Mouse (Mus musculus): ENCODE results near the gene Snu13.

GRCm38 (mm10) chr15:82032386-82032785 is 15.0 kb downstream of the Snu13 start:
- no peak for TF ChIP-seq POLR2A (IDR thresholded peaks at IDR 0.05; ENCODE audit: low read depth, low read length)
- no peak for TF ChIP-seq CTCF (IDR thresholded peaks at IDR 0.05; ENCODE audit: borderline replicate concordance, insufficient read depth, low read length)

Measured in embryonic fibroblast, embryonic 13.5 days (primary cell).